Mouse (Mus musculus) heart, adult 2 months (tissue): ENCODE measurements at regions not wholly inside any gene's neighbourhood (a gene's known extent, or its start where the extent isn't known, plus 50 kb on each side); places are given as distances from the start of the nearest gene placed in this dataset.

Source experiments
- DNase-seq, 2 experiments: peaks; one replicate each; pipeline ENCODE4 v3.0.0; 2021
- H3K27ac ChIP-seq: fragments of 200-600 bp; 2 replicates; pipeline ENCODE4 v1.8.1; 2022
- H3K27me3 ChIP-seq: fragments of 200-500 bp; 2 replicates; pipeline ENCODE4 v1.6.1; 2012; ENCODE audit warnings: mild to moderate bottlenecking, low read length, inconsistent platforms, mixed read lengths; ENCODE audit not compliant: control insufficient read depth, insufficient read depth
- H3K36me3 ChIP-seq: fragments of 200-500 bp; 2 replicates; pipeline ENCODE4 v1.6.1; 2012; ENCODE audit warnings: low read length, inconsistent platforms; ENCODE audit not compliant: control insufficient read depth, insufficient read depth
- H3K4me1 ChIP-seq: fragments of 200-500 bp; 2 replicates; pipeline ENCODE4 v1.6.1; 2011; ENCODE audit warnings: low read length; ENCODE audit not compliant: control insufficient read depth, insufficient read depth
- H3K4me3 ChIP-seq: fragments of 200-600 bp; 2 replicates; pipeline ENCODE4 v1.8.1; 2022
- H3K79me2 ChIP-seq: fragments of 200-500 bp; replicated peaks from 2 replicates; pipeline ENCODE4 v1.6.1; 2012; ENCODE audit warnings: mild to moderate bottlenecking, inconsistent platforms, low read length, moderate library complexity, mixed read lengths; ENCODE audit not compliant: control insufficient read depth, insufficient read depth
- H3K9ac ChIP-seq: fragments of 200-500 bp; 2 replicates; pipeline ENCODE4 v1.6.1; 2012; ENCODE audit warnings: low read depth, mild to moderate bottlenecking, control low read depth, inconsistent platforms, low read length, mixed read lengths
- CTCF ChIP-seq: fragments of 200-600 bp; IDR thresholded peaks from 2 replicates; pipeline ENCODE4 v1.8.1; 2022; ENCODE audit warnings: antibody characterized with exemption, mild to moderate bottlenecking, moderate library complexity
- EP300 ChIP-seq: fragments of 200-500 bp; IDR thresholded peaks from 2 replicates; pipeline ENCODE4 v1.6.1; 2011; ENCODE audit warnings: low read depth, low read length, control low read depth; ENCODE audit not compliant: insufficient read depth
- POLR2A ChIP-seq: fragments of 200-500 bp; IDR thresholded peaks from 2 replicates; pipeline ENCODE4 v1.6.1; 2011; ENCODE audit warnings: mild to moderate bottlenecking, low read depth, low read length, control low read depth; ENCODE audit not compliant: insufficient read depth
- WGBS: fragments of 180-500 bp; shearing (Covaris S2); methylation state at CpG from one replicate; pipeline ENCODE4 v1.1.7; 2018; 5-methylcytosine and 5-hydroxymethylcytosine counted together
- intact Hi-C: fragments of 180-260 bp; cut with DNase I; formaldehyde crosslinking; loops from one replicate; pipeline ENCODE4 v1.15.1; 2025

DNA sequence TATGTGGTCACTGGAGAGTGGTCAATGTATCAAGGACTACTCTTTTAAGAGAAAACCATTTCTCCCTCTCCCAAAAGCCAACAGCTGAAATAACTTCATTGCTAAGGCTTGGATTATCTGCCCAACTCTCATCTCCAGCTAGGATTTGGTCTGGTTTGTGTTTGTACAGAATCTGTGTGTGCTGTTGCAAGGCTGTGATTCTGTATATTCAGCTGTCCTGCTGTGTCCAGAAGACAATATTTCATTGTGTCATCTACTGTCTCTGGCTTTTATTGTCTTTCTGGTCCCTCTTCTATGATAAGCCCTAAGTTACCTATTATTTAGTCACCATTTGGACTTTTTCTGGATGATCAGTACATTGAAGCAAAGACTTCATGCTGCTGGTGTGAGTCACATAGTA lies 110.9 kb downstream of the Cenpc1 start:
- H3K36me3 ChIP-seq, result no peaks in the 10 kb centered on the region
- DNase-seq, result no peak
- no peaks in the 10 kb centered on the region for H3K4me1 ChIP-seq
- H3K27ac ChIP-seq, result no peak overlapping the region
- TF ChIP-seq EP300 (no peak), POLR2A (no peak)
- H3K27me3 ChIP-seq, result no peaks in the 10 kb centered on the region
- H3K4me3 ChIP-seq, result no peak overlapping the region
- no peaks in the 10 kb centered on the region for H3K79me2 ChIP-seq
- no peak overlapping the region for H3K9ac ChIP-seq
- intact Hi-C loops, result no loop called here

DNA sequence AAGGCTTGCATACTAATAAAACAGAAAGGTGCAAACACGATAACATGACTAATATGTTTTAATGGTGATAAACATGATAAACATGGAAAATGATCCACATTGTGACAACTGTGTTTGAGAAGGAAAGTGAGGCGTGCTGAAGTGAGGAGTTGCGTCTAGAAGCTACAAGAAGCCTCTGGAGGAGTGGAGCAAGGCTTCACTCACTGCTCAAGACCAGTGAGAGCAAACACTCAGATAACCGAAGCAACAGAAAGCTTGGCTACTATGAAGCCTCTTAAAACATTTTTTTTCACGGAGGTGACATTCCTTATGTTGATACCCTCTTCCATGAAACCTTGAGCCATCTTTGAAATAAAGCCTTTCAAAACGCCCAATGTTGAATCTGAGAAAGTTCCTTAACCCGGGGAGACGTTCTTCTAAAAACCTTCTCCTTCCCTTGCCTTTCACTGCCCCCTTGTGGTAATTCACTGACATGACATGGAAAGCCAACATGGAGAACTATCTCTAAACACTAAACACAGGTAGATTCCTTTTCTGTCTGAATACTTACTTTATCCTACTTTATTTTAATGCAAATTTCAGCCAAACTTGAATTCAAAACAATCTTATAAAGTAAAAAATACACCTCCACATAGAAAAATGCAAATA lies 128.6 kb downstream of the Cenpc1 start:
- Histone ChIP-seq H3K4me1 (no peaks in the 10 kb centered on the region), H3K36me3 (no peaks in the 10 kb centered on the region), H3K9ac (no peak overlapping the region), H3K27me3 (no peaks in the 10 kb centered on the region), H3K27ac (no peak overlapping the region), H3K4me3 (no peak overlapping the region), H3K79me2 (no peaks in the 10 kb centered on the region)
- no peak for DNase-seq
- 35% methylated on average over 8 of the region's 8 CpGs for WGBS
- no peak for TF ChIP-seq POLR2A
- peak; percentile 64 for TF ChIP-seq CTCF
- intact Hi-C loops, result no loop called here

DNA sequence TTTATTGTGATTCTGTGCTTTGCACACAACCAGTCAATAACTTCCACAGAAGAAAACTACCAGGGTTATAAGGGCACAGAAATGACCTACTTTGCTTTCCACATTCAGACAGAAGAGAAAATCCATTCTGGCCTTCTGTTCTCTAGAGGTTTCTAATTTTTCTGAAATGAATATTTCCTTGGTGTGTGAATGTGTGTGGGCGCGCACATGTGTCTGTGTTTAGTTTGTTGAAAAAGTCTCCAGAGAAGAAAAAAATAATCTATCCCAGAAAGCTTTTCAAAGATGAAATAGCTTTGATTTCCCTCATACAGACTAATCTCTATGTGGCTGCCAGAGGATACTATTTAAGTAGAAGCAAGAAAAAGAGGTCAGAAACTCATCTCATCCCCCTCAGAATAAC lies 147.1 kb downstream of the Cenpc1 start:
- intact Hi-C loops, result no loop called here
- 91% methylated on average over 2 of the region's 2 CpGs for WGBS
- no peak for TF ChIP-seq POLR2A
- TF ChIP-seq CTCF, result no peak
- TF ChIP-seq EP300, result no peak

DNA sequence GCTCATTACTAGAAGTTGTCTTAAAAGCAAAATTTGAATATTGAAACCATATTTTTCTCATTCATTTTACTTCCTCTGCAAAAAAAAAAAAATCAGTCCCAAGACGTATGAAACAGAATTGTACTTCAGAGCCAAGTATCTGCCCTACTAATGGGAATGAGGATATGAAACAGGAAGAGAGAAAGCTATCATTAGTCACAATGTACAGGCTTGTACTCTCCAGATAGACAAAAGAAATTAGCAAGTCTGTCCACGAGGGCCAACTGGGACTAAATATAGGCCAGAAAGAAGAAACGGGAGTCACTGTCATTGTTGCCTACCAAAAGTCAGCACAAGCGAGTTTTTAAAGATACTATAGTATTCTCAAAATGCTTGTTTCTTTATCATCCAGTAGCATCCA lies 150.4 kb downstream of the Cenpc1 start:
- Histone ChIP-seq H3K79me2 (no peaks in the 10 kb centered on the region), H3K27me3 (no peaks in the 10 kb centered on the region), H3K9ac (no peak overlapping the region), H3K4me1 (no peaks in the 10 kb centered on the region), H3K36me3 (no peaks in the 10 kb centered on the region), H3K27ac (no peak overlapping the region), H3K4me3 (no peak overlapping the region)
- intact Hi-C loops, result no loop called here
- TF ChIP-seq EP300, result no peak
- TF ChIP-seq POLR2A, result no peak
- no peak for TF ChIP-seq CTCF
- no peak for DNase-seq
- WGBS, result 38% methylated on average over 4 of the region's 4 CpGs

More for the DNA sequence above, 147.1 kb downstream of the Cenpc1 start:
- Histone ChIP-seq H3K27ac (no peak overlapping the region), H3K9ac (no peak overlapping the region), H3K4me3 (no peak overlapping the region), H3K36me3 (no peaks in the 10 kb centered on the region), H3K27me3 (no peaks in the 10 kb centered on the region), H3K79me2 (no peaks in the 10 kb centered on the region), H3K4me1 (no peaks in the 10 kb centered on the region)
- no peak for DNase-seq

DNA sequence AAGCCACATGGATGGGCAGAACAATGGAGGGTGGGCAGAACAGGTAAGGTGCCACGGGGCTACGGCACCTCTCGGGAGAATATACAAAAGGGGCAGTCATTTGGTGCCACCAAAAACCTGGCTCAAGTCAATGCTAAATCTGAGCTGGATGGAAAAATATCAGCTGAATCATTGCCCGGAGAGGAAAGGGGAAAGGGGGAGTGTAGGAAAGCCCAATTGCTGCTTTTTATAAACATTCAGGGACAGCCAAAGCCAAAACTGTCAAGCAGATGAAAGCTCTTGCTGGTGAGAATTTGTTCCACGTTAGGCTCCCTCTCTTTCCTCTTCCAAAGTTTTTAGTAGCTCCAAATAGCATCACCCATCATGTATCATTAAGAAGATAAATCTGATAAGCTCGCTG lies 168.9 kb downstream of the Cenpc1 start:
- no peak overlapping the region for H3K9ac ChIP-seq
- intact Hi-C loops, result no loop called here
- no peaks in the 10 kb centered on the region for H3K4me1 ChIP-seq
- WGBS, result 60% methylated on average over 6 of the region's 6 CpGs
- H3K79me2 ChIP-seq, result no peaks in the 10 kb centered on the region
- H3K27ac ChIP-seq, result no peak overlapping the region
- no peak for TF ChIP-seq POLR2A
- TF ChIP-seq EP300, result no peak
- TF ChIP-seq CTCF, result no peak
- H3K4me3 ChIP-seq, result no peak overlapping the region
- H3K27me3 ChIP-seq, result no peaks in the 10 kb centered on the region
- DNase-seq, result no peak
- H3K36me3 ChIP-seq, result no peaks in the 10 kb centered on the region

DNA sequence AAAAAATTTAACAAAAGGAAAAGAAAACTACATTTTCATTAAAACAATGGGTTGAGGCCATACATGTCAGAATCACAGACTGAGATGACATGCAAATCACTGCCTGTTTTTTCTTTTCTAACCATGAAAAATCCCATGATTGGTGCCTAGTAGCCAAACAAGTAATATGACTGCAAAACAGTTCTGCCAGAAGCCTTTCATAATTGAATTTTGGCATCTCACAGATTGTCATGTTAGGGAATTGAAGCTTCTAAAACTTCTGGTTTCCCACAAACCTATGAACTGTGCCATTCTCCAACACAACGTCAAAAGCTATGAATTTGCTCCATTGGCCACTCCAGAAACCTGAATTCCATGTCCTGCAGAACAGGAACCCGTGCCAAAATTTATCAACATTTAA lies 169.6 kb downstream of the Cenpc1 start:
- Histone ChIP-seq H3K27me3 (no peaks in the 10 kb centered on the region), H3K9ac (no peak overlapping the region), H3K4me1 (no peaks in the 10 kb centered on the region), H3K27ac (no peak overlapping the region), H3K36me3 (no peaks in the 10 kb centered on the region), H3K4me3 (no peak overlapping the region), H3K79me2 (no peaks in the 10 kb centered on the region)
- intact Hi-C loops, result no loop called here
- no peak for DNase-seq
- 56% methylated on average over 2 of the region's 2 CpGs for WGBS
- TF ChIP-seq EP300 (no peak), POLR2A (no peak), CTCF (no peak)
